Mouse (Mus musculus): Measurements from ENCODE around the gene Eri3.

Eri3 gene

DNA sequence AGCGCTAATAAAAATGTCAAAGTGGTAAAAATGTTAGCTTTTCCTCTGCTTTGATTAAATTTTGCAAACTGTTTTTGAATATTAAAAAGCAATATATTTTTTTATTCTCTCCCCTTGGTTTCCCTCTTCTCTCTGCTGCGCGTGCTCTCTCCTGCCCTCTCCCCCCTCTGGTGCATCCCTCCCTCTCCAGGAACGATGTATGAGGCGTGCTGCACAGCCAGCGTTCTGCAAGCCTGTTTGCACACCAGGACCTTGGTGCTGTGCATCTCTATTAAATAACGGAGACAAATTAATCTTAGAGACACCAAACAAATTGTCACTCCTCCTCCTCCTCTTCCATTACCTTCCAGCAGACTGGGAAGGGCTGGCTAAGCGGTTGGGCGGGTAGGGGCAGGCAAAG is 31.5 kb downstream of the Eri3 start:
- no peak for DNase-seq

- no peak for DNase-seq
These were observed 35.8 kb downstream of the Eri3 start for GRCm38 (mm10) chr4:117585995-117586394.

- DNase-seq, result no peak
These were observed 37.3 kb downstream of the Eri3 start for GRCm38 (mm10) chr4:117587447-117587846.

GRCm38 (mm10) chr4:117589081-117589660 is 39.0 kb downstream of the Eri3 start:
- no peak for DNase-seq

GRCm38 (mm10) chr4:117590781-117591180 is 40.6 kb downstream of the Eri3 start:
- no peak for DNase-seq

- DNase-seq, result no peak
These were observed 42.0 kb downstream of the Eri3 start for GRCm38 (mm10) chr4:117592206-117592605.

- no peak for DNase-seq
These were observed 45.1 kb downstream of the Eri3 start for GRCm38 (mm10) chr4:117595293-117595692.

DNA sequence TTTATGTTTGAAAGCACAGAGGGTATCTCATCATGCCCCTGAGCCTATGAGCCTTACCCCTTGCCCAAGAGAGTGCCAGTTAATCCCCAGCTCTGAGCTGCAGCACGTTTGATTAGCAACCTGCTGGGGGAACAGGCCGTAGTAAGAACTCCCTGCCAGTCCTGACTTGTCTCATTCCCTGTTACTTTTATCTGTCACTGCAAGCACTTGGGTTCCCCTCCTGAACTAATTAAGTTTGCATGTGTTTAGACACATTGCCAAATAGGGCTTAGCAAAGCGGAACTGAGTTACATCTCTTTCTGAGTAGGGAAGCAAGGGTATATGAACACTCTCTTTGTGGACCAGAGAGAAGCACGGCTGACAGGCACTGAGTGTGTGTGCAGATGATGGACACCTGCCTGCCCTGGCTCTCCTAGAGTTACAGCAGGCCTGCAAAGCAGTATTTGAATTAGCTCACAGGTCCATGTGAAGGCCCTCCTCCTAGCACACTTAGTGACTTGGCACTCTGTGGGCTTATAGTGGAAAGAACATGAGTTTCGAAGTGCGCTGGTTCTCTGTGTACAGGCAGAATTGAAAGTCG is 49.9 kb downstream of the Eri3 start:
- no peak for DNase-seq

GRCm38 (mm10) chr4:117601338-117601776 is 51.2 kb downstream of the Eri3 start:
- no peak for DNase-seq

GRCm38 (mm10) chr4:117605099-117605953 is 55.2 kb downstream of the Eri3 start:
- DNase-seq, result no peak

DNA sequence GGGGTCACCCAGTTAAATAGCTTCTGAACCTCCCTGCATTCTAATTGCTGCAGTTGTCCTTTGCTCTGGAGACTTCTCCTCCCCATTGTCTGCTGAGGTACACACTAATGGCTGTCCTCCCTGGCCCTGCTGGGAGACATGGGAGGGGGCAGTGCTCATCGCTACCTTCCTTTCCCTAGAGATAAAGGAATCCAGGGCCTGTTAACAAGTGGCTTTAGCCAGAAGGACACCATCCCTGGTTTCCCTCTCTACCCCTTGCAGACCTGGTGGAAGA is 55.7 kb downstream of the Eri3 start:
- DNase-seq, result no peak

DNA sequence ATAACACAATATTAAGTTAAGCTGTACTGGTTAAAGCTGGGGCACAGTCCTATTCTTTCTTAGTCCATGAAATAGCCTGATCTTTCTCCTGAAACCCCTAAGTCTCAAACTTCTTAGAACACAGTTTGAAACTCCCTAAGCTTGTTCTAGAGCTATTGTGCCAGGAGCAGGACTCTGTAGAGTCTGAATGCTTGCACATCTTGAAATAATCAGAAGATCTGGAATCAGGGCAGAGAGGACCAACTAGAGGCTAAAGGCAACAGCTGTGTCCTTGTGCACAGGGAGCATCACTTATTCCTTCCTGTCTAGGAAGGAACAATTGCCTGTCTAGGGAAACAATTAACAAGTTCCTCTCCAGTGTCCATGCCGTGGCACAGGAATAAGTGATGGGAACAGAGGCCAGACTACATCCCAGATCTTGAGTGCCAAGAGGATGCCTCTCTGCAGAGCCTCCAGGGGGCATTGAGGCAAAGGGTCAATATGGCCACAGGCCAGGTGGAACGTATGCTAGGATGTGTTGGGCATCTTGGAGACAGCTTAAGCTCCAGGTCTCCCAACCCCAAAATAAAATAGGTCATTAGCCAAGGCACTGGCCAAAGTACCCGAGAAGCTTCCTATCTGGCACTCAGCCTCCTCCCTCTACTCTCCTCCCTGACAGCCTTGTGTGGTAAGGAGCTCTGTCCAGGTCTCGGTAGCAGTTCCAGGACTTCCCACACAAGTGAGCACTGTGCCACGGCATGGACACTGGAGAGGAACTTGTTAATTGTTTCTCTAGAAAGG is 56.9 kb downstream of the Eri3 start:
- DNase-seq, result no peak

GRCm38 (mm10) chr4:117608265-117608664 is 58.1 kb downstream of the Eri3 start:
- DNase-seq, result no peak

DNA sequence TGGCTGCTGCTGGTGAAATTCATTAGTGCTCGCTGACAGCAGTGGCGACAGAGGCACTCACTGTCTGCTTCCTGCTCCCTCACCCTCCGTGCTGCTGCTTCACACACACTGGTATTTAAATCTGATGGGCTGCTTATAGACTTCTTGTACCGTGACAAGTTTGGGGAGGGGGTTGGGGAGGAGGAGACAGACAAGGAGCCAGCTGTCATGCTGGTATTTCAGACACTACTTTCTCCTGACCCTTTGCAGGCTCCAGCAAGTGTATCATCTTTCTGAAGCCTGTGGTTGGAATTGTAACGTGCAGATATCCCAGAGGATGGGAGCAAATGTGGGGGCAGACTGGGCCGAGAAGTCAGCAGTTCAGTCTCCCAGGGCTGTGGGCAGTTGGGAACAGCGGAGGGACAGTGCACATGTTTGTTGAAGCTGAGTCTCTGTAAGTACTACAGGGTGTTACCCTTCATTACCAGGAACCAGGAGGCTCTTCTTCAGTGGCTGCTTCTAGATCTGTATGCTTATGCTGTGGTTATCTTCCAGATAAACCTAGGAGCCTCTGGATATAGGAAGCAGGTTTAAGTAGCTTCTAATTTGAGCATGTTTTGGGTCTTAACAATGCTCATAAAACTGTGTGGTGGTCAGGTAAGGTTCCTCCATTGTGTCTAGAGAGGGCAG is 59.3 kb downstream of the Eri3 start:
- DNase-seq, result no peak

DNA sequence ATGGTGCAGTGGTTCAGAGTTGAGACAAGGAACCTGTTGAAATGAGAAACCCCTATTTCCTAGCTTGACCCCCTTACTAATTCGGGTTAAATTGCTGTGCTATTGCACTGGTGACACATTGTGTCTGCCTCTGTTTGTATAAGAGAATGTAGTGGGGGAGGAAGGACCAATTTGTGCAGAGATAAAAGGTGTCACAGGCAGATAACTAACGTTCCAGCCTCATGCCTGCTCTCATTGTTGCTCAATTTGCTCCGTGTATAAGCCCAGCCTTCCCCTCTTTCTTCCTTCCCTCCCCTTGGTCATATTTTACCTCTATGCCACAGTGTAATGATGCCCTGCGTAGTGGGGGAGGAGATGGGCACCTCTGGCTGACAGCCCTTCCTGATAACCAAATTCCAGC is 61.2 kb downstream of the Eri3 start:
- no peak for DNase-seq

DNA sequence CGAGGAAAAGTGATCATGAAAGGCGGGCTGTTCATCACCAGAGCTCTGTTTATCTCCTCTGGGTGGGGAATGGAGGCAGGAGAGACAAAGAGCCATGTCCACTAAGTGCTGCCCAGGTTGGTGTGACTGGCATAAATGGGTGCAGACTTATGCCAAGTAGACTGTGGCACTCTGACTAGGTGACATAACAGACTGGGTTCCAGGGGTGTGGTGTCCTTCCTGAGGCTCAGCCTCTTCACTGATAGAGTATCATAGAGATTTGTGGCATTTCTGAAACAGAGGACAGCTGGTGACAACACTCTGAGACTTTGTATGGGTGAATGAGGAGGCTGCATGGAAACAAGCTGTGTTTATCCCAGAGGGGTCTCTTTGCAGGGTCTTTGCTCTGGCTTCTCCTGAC is 61.6 kb downstream of the Eri3 start:
- DNase-seq, result no peak

- DNase-seq, result no peak
These were observed 62.5 kb downstream of the Eri3 start for GRCm38 (mm10) chr4:117612713-117613112.

DNA sequence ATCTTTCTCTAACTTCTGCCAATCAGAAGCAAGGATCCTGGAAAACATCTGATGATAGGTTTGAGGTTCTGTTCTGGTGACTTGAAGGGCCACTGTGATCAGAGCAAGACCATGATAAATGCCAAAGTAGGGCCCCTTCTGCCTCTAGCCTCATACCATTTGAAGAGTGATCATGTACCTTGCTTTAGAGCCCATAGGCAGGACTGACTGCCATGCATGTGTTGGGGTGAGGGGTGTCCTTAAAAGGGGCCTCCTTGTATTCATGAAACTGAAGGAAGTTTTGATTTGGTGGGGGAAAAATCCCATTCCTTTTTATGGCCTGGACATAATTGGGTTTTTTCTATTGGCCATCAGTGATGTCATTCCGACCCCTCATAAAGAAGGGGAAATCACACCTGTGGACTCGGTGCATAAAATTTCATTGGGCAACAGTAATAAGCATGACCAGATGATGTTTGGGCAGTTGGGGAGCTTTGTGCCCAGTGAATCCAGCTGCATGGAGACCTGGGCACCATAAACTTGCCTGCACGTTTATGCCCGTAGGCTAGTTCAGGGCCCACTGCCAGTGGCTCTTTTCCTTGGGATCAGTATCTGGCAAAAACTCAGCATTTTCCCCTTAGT is 63.1 kb downstream of the Eri3 start:
- DNase-seq, result no peak

DNA sequence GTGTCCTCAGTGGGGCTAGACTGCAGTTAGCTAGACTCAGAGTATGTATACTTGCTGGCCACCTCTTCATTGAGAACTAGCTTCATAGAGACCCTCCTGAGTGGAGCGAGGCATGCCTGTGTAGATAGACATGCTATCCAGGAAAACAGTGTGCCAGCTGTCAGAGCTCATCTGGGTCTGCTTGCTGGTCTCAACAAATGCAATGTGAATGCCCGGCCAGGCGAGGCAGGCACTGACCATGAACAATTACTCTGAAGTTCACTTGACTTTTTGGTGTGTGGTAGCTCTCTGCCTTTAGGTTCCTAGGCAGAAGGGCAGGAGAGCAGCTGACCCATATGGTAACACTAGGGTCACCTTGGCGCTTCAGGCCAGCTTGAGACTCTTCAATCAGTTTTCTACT is 66.4 kb downstream of the Eri3 start:
- no peak for DNase-seq

GRCm38 (mm10) chr4:117622270-117622669 is 72.1 kb downstream of the Eri3 start:
- DNase-seq, result no peak

DNA sequence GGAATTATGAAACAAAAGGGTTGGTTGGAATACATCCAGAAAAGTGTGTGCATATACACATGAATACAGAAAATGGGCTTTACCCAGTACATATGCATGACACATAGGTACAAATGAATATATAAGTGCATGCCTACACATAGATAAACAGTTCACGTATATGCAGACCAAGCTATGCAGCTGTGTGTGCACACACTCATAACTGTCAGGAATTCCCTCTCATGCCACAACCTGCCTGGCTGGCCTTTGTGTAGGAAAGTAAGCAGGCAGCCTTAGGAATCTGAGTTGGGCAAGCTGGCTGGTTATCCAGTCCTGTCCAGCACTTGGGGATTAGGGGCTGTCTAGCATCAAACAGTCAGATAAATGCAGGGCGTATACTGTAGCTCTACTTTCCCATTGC is 72.9 kb downstream of the Eri3 start:
- DNase-seq, result no peak

DNA sequence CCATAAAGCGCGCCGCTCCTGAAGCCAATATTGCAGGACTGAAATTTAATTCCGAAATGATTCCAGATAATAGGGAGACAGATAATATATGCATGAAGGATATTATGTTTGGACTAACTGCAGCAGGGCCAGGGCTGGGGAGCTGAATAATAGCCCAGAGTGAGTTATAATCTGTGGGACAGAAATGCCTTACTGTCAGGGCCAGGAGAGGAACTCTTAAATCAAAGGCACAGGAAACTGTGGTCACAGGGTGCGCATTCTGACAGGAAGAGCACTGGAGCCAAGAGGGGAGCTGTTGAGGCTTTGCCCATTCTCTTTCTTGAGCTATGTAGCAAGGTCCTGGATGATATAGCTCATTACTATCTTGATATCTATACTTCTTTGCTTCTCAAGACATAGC is 74.5 kb downstream of the Eri3 start:
- DNase-seq, result peak; percentile 9

- DNase-seq, result no peak
These were observed 78.3 kb downstream of the Eri3 start for GRCm38 (mm10) chr4:117628464-117628863.

All from thymus, postnatal 25 days (tissue).